In genomic region chr8:85452328-85452727, GRCm38 (mm10) we compare ENCODE assay signal across 8 mouse cellular contexts. TPM values are rescaled to one million over a fixed set of nuclear protein-coding genes. Genes with fewer than 3 reads are reported as not detected.
DNase-seq lines count a peak whose midpoint lies in the region; ATAC-seq lines count a peak whose summit lies in the region.

No protein-coding gene starts in this region.

- no peaks in the 10 kb centered on the region for H3K27me3 ChIP-seq in forebrain, embryonic 13.5 days
- no peaks in the 10 kb centered on the region for H3K27me3 ChIP-seq in liver, embryonic 11.5 days (replicated peaks; ENCODE audit: control insufficient read depth, insufficient read depth, low read length)

- DNase-seq in gastrocnemius, postnatal 10 days: peak; percentile 26
- no peak for DNase-seq in gastrocnemius, adult 8-10 months (ENCODE audit: low spot score in 2 of 2)
- DNase-seq in CD4-positive helper T cell, adult 2 months (ENCODE audit: low read depth, low spot score): peak; percentile 22
- DNase-seq in liver, embryonic 11.5 days (ENCODE audit: low spot score): no peak
- DNase-seq in thymus, postnatal 0 days (ENCODE audit: low spot score): peak; percentile 62
- no peak for DNase-seq in frontal cortex, postnatal 25 days (ENCODE audit: low spot score in 2 of 2)
- DNase-seq in spleen, postnatal 36 days (ENCODE audit: low spot score in 2 of 2): no peak

- H3K4me1 ChIP-seq in forebrain, embryonic 13.5 days: peaks cover 17% of the 10 kb centered on the region
- no peaks in the 10 kb centered on the region; the same call in 1 of the 2 replicates for H3K4me1 ChIP-seq in liver, embryonic 11.5 days (replicated peaks; ENCODE audit: control insufficient read depth, insufficient read depth, low read length)

- H3K36me3 ChIP-seq in forebrain, embryonic 13.5 days (ENCODE audit: poor library complexity, severe bottlenecking): no peaks in the 10 kb centered on the region
- H3K36me3 ChIP-seq in liver, embryonic 11.5 days (ENCODE audit: control insufficient read depth, insufficient read depth, low read length): no peaks in the 10 kb centered on the region

- peak overlapping the region; percentile 45 for H3K4me2 ChIP-seq in forebrain, embryonic 13.5 days
- H3K4me2 ChIP-seq in liver, embryonic 11.5 days: peak overlapping the region; percentile 51

- ATAC-seq in forebrain, embryonic 13.5 days: peak; percentile 41; the same call in 1 of the 2 replicates
- no peak for ATAC-seq in liver, embryonic 11.5 days (replicated peaks; ENCODE audit: low FRiP score)

- H3K9ac ChIP-seq in forebrain, embryonic 13.5 days: 0 out of 2 replicates have a peak overlapping the region, but pooled peaks have one; percentile 26
- H3K9ac ChIP-seq in liver, embryonic 11.5 days (ENCODE audit: low read depth, low read length): no peak overlapping the region

- 0 out of 2 replicates have a peak overlapping the region, but pooled peaks have one; percentile 3 for H3K4me3 ChIP-seq in forebrain, embryonic 13.5 days
- no peak overlapping the region for H3K4me3 ChIP-seq in liver, embryonic 11.5 days (ENCODE audit: low read depth, low read length)

- H3K27ac ChIP-seq in forebrain, embryonic 13.5 days: no peak overlapping the region; the same call in 1 of the 2 replicates
- no peak overlapping the region for H3K27ac ChIP-seq in liver, embryonic 11.5 days (ENCODE audit: low read depth, low read length)

- H3K9me3 ChIP-seq in forebrain, embryonic 13.5 days (replicated peaks): no peaks in the 10 kb centered on the region
- no peaks in the 10 kb centered on the region for H3K9me3 ChIP-seq in liver, embryonic 11.5 days (ENCODE audit: control insufficient read depth, low read length)

- 18% methylated on average over 14 of the region's 14 CpGs for WGBS in forebrain, embryonic 13.5 days
- WGBS in liver, embryonic 11.5 days: 19% methylated on average over 14 of the region's 14 CpGs

RNA-seq across cellular contexts. Expression of gene 4921524J17Rik, which starts 19.7 kb away (rescaled TPM):
- 10 to 100 TPM; 14.9 to 17.9 TPM for total RNA-seq in gastrocnemius, postnatal 10 days (2021)
- 10 to 100 TPM in 2 of 4 experiments, 1 to 10 TPM in 2; 9.1 to 12.6 (median 10.2) TPM for total RNA-seq in gastrocnemius, adult 8-10 months (2022)
- 53.4 and 60.3 TPM in 2 replicates for polyA plus RNA-seq in forebrain, embryonic 13.5 days (2015; fragmentation: Nextera tagmentation; extraction: Ambion mirVana)
- 38.3 TPM in 2 replicates for polyA plus RNA-seq in liver, embryonic 11.5 days (2014; fragmentation: Nextera tagmentation; extraction: Ambion mirVana)
- polyA plus RNA-seq in thymus, postnatal 0 days (2015; fragmentation: Nextera tagmentation; extraction: Ambion mirVana): 57.4 and 58.7 TPM in 2 replicates

RNA-seq across cellular contexts. Expression of gene Gpt2, which starts 40.0 kb away (rescaled TPM):
- 10 to 100 TPM; 51.8 to 58.5 TPM for total RNA-seq in gastrocnemius, postnatal 10 days (2021)
- 100 to 1,000 TPM; 252 to 313 (median 291) TPM for total RNA-seq in gastrocnemius, adult 8-10 months (2022)
- 30.2 and 32.9 TPM in 2 replicates for polyA plus RNA-seq in forebrain, embryonic 13.5 days (2015; fragmentation: Nextera tagmentation; extraction: Ambion mirVana)
- 25.7 and 27.0 TPM in 2 replicates for polyA plus RNA-seq in liver, embryonic 11.5 days (2014; fragmentation: Nextera tagmentation; extraction: Ambion mirVana)
- 5.1 and 5.3 TPM in 2 replicates for polyA plus RNA-seq in thymus, postnatal 0 days (2015; fragmentation: Nextera tagmentation; extraction: Ambion mirVana)

Comparison
In these comparisons a context has a peak if more than half of its experiments do, and no peak if none do; other contexts are left out.
1. DNase-seq: peak in gastrocnemius, postnatal 10 days (single experiment), CD4-positive helper T cell, adult 2 months (single experiment) and thymus, postnatal 0 days (single experiment); none in gastrocnemius, adult 8-10 months (0 of 2), liver, embryonic 11.5 days (single experiment), frontal cortex, postnatal 25 days (0 of 2) and spleen, postnatal 36 days (0 of 2).